Mouse (Mus musculus) heart, embryonic 14.5 days (tissue): ENCODE results near the gene Ric1. TPM values are rescaled to one million over a fixed set of nuclear protein-coding genes. Genes with fewer than 3 reads are reported as not detected.

Experiments used
- ATAC-seq: fragments of 200-750 bp; cut with Nextera tagmentation; 2 replicates; pipeline ENCODE4 v1.8.0; 2017; ENCODE audit warnings: low read depth, moderate TSS enrichment; ENCODE audit not compliant: insufficient number of reproducible peaks, insufficient read depth, low FRiP score
- H3K27ac ChIP-seq, 2 experiments: fragments of 200-500 bp in 1 of 2; fragments of 300-500 bp in 1 of 2; sonication (generic) in 1 of 2; replicated peaks in 1 of 2; 2 replicates each; pipeline ENCODE4 v1.5.1; 2012 to 2014; ENCODE audit warnings: low read depth in 2 of 2, low read length in 2 of 2, control low read depth in 1 of 2, mild to moderate bottlenecking in 1 of 2, mixed read lengths in 1 of 2; ENCODE audit not compliant: control insufficient read depth in 1 of 2, insufficient read depth in 1 of 2
- H3K27me3 ChIP-seq: fragments of 300-500 bp; sonication (generic); 2 replicates; pipeline ENCODE4 v1.6.1; 2014; ENCODE audit warnings: mild to moderate bottlenecking, low read length, control low read depth; ENCODE audit not compliant: control insufficient read depth, insufficient read depth
- H3K36me3 ChIP-seq: fragments of 300-500 bp; sonication (generic); 2 replicates; pipeline ENCODE4 v1.6.1; 2014; ENCODE audit warnings: mild to moderate bottlenecking, control low read depth, low read length, mixed read lengths; ENCODE audit not compliant: control insufficient read depth, insufficient read depth
- H3K4me1 ChIP-seq, 2 experiments: fragments of 200-500 bp in 1 of 2; fragments of 300-500 bp in 1 of 2; sonication (generic) in 1 of 2; 2 replicates each; pipeline ENCODE4 v1.6.1; 2012 to 2014; ENCODE audit warnings: low read length in 2 of 2, control low read depth in 1 of 2, mixed read lengths in 1 of 2; ENCODE audit not compliant: control insufficient read depth in 2 of 2, insufficient read depth in 2 of 2
- H3K4me2 ChIP-seq: fragments of 300-500 bp; sonication (generic); 2 replicates; pipeline ENCODE4 v1.6.1; 2014; ENCODE audit warnings: mild to moderate bottlenecking, low read length
- H3K4me3 ChIP-seq, 2 experiments: fragments of 200-500 bp in 1 of 2; fragments of 300-500 bp in 1 of 2; sonication (generic) in 1 of 2; 2 replicates each; pipeline ENCODE4 v1.5.1; 2012 to 2014; ENCODE audit warnings: low read length in 2 of 2, mild to moderate bottlenecking in 2 of 2, control low read depth in 1 of 2, low read depth in 1 of 2, moderate library complexity in 1 of 2; ENCODE audit not compliant: control insufficient read depth in 1 of 2, insufficient read depth in 1 of 2
- H3K9ac ChIP-seq: fragments of 300-500 bp; sonication (generic); 2 replicates; pipeline ENCODE4 v1.6.1; 2014; ENCODE audit warnings: mild to moderate bottlenecking, low read length
- H3K9me3 ChIP-seq: fragments of 300-500 bp; sonication (generic); 2 replicates; pipeline ENCODE4 v1.6.1; 2016; ENCODE audit warnings: low read length, control low read depth; ENCODE audit not compliant: control insufficient read depth
- WGBS: fragments of 180-500 bp; shearing (Covaris S2); extraction: QIAGEN DNeasy Blood & Tissue Kit; methylation state at CpG from one replicate; pipeline ENCODE4 v1.1.7; 2014; 5-methylcytosine and 5-hydroxymethylcytosine counted together
- polyA plus RNA-seq: library from polyadenylated mRNA; unstranded; fragments of >200 nt; fragmentation: Nextera tagmentation; extraction: Ambion mirVana; gene quantifications from 2 replicates; pipeline ENCODE4 v1.2.1, GENCODE M21; 2014

The Ric1 gene
- 8.3 and 9.7 TPM in 2 replicates for polyA plus RNA-seq

- Histone ChIP-seq H3K36me3 (peaks cover 4% of the 10 kb centered on the region; the same call in 1 of the 2 replicates), H3K27ac (peak within 1 kb of the TSS; percentile 90 to 96)
- ATAC-seq = peak; percentile 96
Observed at GRCm38 (mm10) chr19:29521637-29522435, at the start of gene Ric1. TSS of gene Ric1 (plus strand) at chr19:29522282.

GRCm38 (mm10) chr19:29472424-29472823 lies 49.7 kb upstream of the Ric1 start:
- peak overlapping the region; percentile 46 to 68 for H3K27ac ChIP-seq
- no peak overlapping the region for H3K4me2 ChIP-seq
- ATAC-seq = no peak
- H3K9me3 ChIP-seq = no peaks in the 10 kb centered on the region
- H3K4me1 ChIP-seq = peaks cover 25 to 41% of the 10 kb centered on the region in 2 experiments
- no peaks in the 10 kb centered on the region for H3K27me3 ChIP-seq
- no peak overlapping the region for H3K4me3 ChIP-seq
- 25% methylated on average over 8 of the region's 8 CpGs for WGBS
- H3K36me3 ChIP-seq = no peaks in the 10 kb centered on the region
- H3K9ac ChIP-seq = no peak overlapping the region

More at GRCm38 (mm10) chr19:29521637-29522435, at the start of gene Ric1:
- peak within 1 kb of the TSS; percentile 88 for H3K4me2 ChIP-seq
- peak within 1 kb of the TSS; percentile 95 for H3K9ac ChIP-seq
- H3K4me3 ChIP-seq = peak within 1 kb of the TSS; percentile 69 to 91
- H3K27me3 ChIP-seq = no peaks in the 10 kb centered on the region
- WGBS = 1% methylated on average over 54 of the region's 80 CpGs
- peaks cover 0 to 16% of the 10 kb centered on the region in 2 experiments; a peak in 3 of 4 replicates for H3K4me1 ChIP-seq
- H3K9me3 ChIP-seq = no peaks in the 10 kb centered on the region

GRCm38 (mm10) chr19:29472946-29473345 lies 49.1 kb upstream of the Ric1 start:
- no peak for ATAC-seq
- 64% methylated on average over 5 of the region's 5 CpGs for WGBS
- H3K27ac ChIP-seq = peak overlapping the region in 1 of 2 experiments; percentile 68; a peak in 1 of 4 replicates

GRCm38 (mm10) chr19:29474803-29475202 lies 47.3 kb upstream of the Ric1 start:
- no peak overlapping the region for H3K9ac ChIP-seq
- no peak overlapping the region for H3K27ac ChIP-seq
- ATAC-seq = no peak
- H3K27me3 ChIP-seq = no peaks in the 10 kb centered on the region
- H3K4me1 ChIP-seq = peaks cover 16 to 28% of the 10 kb centered on the region in 2 experiments
- no peak overlapping the region for H3K4me3 ChIP-seq
- no peaks in the 10 kb centered on the region for H3K9me3 ChIP-seq
- no peaks in the 10 kb centered on the region for H3K36me3 ChIP-seq
- H3K4me2 ChIP-seq = no peak overlapping the region
- WGBS = 52% methylated on average over 2 of the region's 2 CpGs

More at GRCm38 (mm10) chr19:29472946-29473345, 49.1 kb upstream of the Ric1 start:
- H3K9ac ChIP-seq = no peak overlapping the region
- peaks cover 25 to 41% of the 10 kb centered on the region in 2 experiments for H3K4me1 ChIP-seq
- no peaks in the 10 kb centered on the region for H3K36me3 ChIP-seq
- H3K9me3 ChIP-seq = no peaks in the 10 kb centered on the region
- no peaks in the 10 kb centered on the region for H3K27me3 ChIP-seq
- no peak overlapping the region for H3K4me2 ChIP-seq
- H3K4me3 ChIP-seq = no peak overlapping the region

GRCm38 (mm10) chr19:29475210-29475620 lies 46.9 kb upstream of the Ric1 start:
- H3K27me3 ChIP-seq = no peaks in the 10 kb centered on the region
- no peak overlapping the region for H3K4me3 ChIP-seq
- peaks cover 12 to 24% of the 10 kb centered on the region in 2 experiments for H3K4me1 ChIP-seq
- H3K36me3 ChIP-seq = no peaks in the 10 kb centered on the region
- no peak for ATAC-seq
- H3K4me2 ChIP-seq = no peak overlapping the region
- no peak overlapping the region for H3K9ac ChIP-seq
- H3K27ac ChIP-seq = no peak overlapping the region
- 72% methylated on average over 4 of the region's 4 CpGs for whole genome bisulfite sequencing
- H3K9me3 ChIP-seq = no peaks in the 10 kb centered on the region

GRCm38 (mm10) chr19:29478598-29478997 lies 43.5 kb upstream of the Ric1 start:
- Histone ChIP-seq H3K9me3 (no peaks in the 10 kb centered on the region), H3K4me3 (no peak overlapping the region), H3K4me1 (no peaks in the 10 kb centered on the region), H3K27ac (no peak overlapping the region), H3K9ac (no peak overlapping the region), H3K4me2 (no peak overlapping the region), H3K27me3 (no peaks in the 10 kb centered on the region), H3K36me3 (no peaks in the 10 kb centered on the region)
- ATAC-seq = no peak
- WGBS = 30% methylated on average over 4 of the region's 4 CpGs

- H3K4me2 ChIP-seq = no peak overlapping the region
- 75% methylated on average over 6 of the region's 6 CpGs for WGBS
- H3K27me3 ChIP-seq = no peaks in the 10 kb centered on the region
- H3K4me3 ChIP-seq = no peak overlapping the region
- no peaks in the 10 kb centered on the region for H3K4me1 ChIP-seq
- no peak overlapping the region for H3K27ac ChIP-seq
- no peak for ATAC-seq
- no peak overlapping the region for H3K9ac ChIP-seq
- H3K36me3 ChIP-seq = no peaks in the 10 kb centered on the region
- H3K9me3 ChIP-seq = no peaks in the 10 kb centered on the region
Observed at GRCm38 (mm10) chr19:29481578-29481977, 40.5 kb upstream of the Ric1 start.
